Comparison of ENCODE assay signal across 8 mouse cellular contexts in genomic region chr9:100545715-100546593, GRCm38 (mm10). TPM values are rescaled to one million over a fixed set of nuclear protein-coding genes. Genes with fewer than 3 reads are reported as not detected.
DNase-seq lines count a peak whose midpoint lies in the region; ATAC-seq and TF ChIP-seq lines count a peak whose summit lies in the region.

Gene Nck1 (minus strand): TSS chr9:100546134.

- peak; percentile 90; the same call in 1 of the 2 replicates for TF ChIP-seq POLR2A in olfactory bulb, adult 2 months (IDR thresholded peaks at IDR 0.05; ENCODE audit: insufficient read depth, low read depth, low read length)
- TF ChIP-seq POLR2A in thymus, adult 2 months (IDR thresholded peaks at IDR 0.05; ENCODE audit: control insufficient read depth, extremely low read depth, insufficient read depth, low read length, poor library complexity), result peak; percentile 95

- H3K4me2 ChIP-seq in forebrain, embryonic 16.5 days (ENCODE audit: low read length), result peak within 1 kb of the TSS; percentile 64
- peak within 1 kb of the TSS; percentile 79 for H3K4me2 ChIP-seq in lung, embryonic 14.5 days

- H3K27ac ChIP-seq in forebrain, embryonic 16.5 days (ENCODE audit: low read length), result peak within 1 kb of the TSS; percentile 85
- peak within 1 kb of the TSS; percentile 99 for H3K27ac ChIP-seq in layer of hippocampus, adult 2 months
- H3K27ac ChIP-seq in lung, embryonic 14.5 days (ENCODE audit: low read depth), result peak within 1 kb of the TSS; percentile 90
- H3K27ac ChIP-seq in olfactory bulb, adult 2 months (ENCODE audit: insufficient read depth, low read depth, low read length), result peak within 1 kb of the TSS; percentile 89
- peak within 1 kb of the TSS; percentile 69 for H3K27ac ChIP-seq in thymus, adult 2 months (ENCODE audit: control insufficient read depth, insufficient read depth, low read length)

- H3K9ac ChIP-seq in forebrain, embryonic 16.5 days (replicated peaks; ENCODE audit: low read depth, low read length), result peak within 1 kb of the TSS; percentile 90
- peak within 1 kb of the TSS; percentile 85 for H3K9ac ChIP-seq in lung, embryonic 14.5 days

- peaks cover 8% of the 10 kb centered on the region for H3K36me3 ChIP-seq in G1E (replicated peaks)
- H3K36me3 ChIP-seq in forebrain, embryonic 16.5 days (ENCODE audit: control insufficient read depth, insufficient read depth), result no peaks in the 10 kb centered on the region
- no peaks in the 10 kb centered on the region for H3K36me3 ChIP-seq in lung, embryonic 14.5 days (ENCODE audit: insufficient read depth)
- H3K36me3 ChIP-seq in thymus, adult 2 months (ENCODE audit: control insufficient read depth, insufficient read depth, low read length), result no peaks in the 10 kb centered on the region

- no peaks in the 10 kb centered on the region for H3K27me3 ChIP-seq in G1E (ENCODE audit: insufficient read depth, low read length)
- no peaks in the 10 kb centered on the region for H3K27me3 ChIP-seq in forebrain, embryonic 16.5 days (replicated peaks; ENCODE audit: control insufficient read depth, insufficient read depth, low read length)
- H3K27me3 ChIP-seq in lung, embryonic 14.5 days (ENCODE audit: insufficient read depth, low read length), result no peaks in the 10 kb centered on the region
- H3K27me3 ChIP-seq in thymus, adult 2 months (ENCODE audit: control insufficient read depth, insufficient read depth, low read length), result no peaks in the 10 kb centered on the region

- peak; percentile 97 for DNase-seq in G1E (ENCODE audit: low spot score)
- DNase-seq in cerebellum, adult 18-20 months, result peak; percentile 100
- DNase-seq in heart, postnatal 36 days, result peak; percentile 99
- DNase-seq in layer of hippocampus, adult 2 months (ENCODE audit: low spot score in 2 of 2), result peak; percentile 99
- peak; percentile 99 for DNase-seq in lung, embryonic 14.5 days
- DNase-seq in thymus, adult 2 months, result peak; percentile 99

- H3K9me3 ChIP-seq in G1E (replicated peaks), result peaks cover 9% of the 10 kb centered on the region
- H3K9me3 ChIP-seq in forebrain, embryonic 16.5 days (ENCODE audit: control insufficient read depth, low read length), result peaks cover 6% of the 10 kb centered on the region; the same call in 1 of the 2 replicates
- peaks cover 6% of the 10 kb centered on the region; the same call in 1 of the 2 replicates for H3K9me3 ChIP-seq in lung, embryonic 14.5 days (ENCODE audit: low read depth, low read length)

- peak; percentile 98 for ATAC-seq in G1E (ENCODE audit: extremely low read depth, insufficient number of reproducible peaks, low FRiP score, poor library complexity, severe bottlenecking)
- ATAC-seq in forebrain, embryonic 16.5 days, result peak; percentile 100
- peak; percentile 100 for ATAC-seq in lung, embryonic 14.5 days (ENCODE audit: insufficient read depth)

- intact Hi-C loops in heart, postnatal 36 days (cut with DNase I), result loop anchor here (1.0 to 10.0 kb wide), 6 partner anchors 26 to 609 kb away; partner anchors contain the start of gene Msl2

- under 1% methylated on average over 75 of the region's 93 CpGs for WGBS in forebrain, embryonic 16.5 days
- WGBS in lung, embryonic 14.5 days, result under 1% methylated on average over 89 of the region's 93 CpGs
- under 1% methylated on average over 93 of the region's 93 CpGs for WGBS in olfactory bulb, adult 2 months
- WGBS in thymus, adult 2 months, result under 1% methylated on average over 90 of the region's 93 CpGs

- peak within 1 kb of the TSS; percentile 95 for H3K4me3 ChIP-seq in G1E (ENCODE audit: low read depth, low read length)
- H3K4me3 ChIP-seq in forebrain, embryonic 16.5 days (replicated peaks; ENCODE audit: low read length), result peak within 1 kb of the TSS; percentile 94
- H3K4me3 ChIP-seq in layer of hippocampus, adult 2 months, result peak within 1 kb of the TSS; percentile 99
- H3K4me3 ChIP-seq in lung, embryonic 14.5 days (ENCODE audit: low read depth, low read length), result peak within 1 kb of the TSS; percentile 97
- peak within 1 kb of the TSS; percentile 96 for H3K4me3 ChIP-seq in olfactory bulb, adult 2 months (ENCODE audit: insufficient read depth, low read depth, low read length)
- H3K4me3 ChIP-seq in thymus, adult 2 months (ENCODE audit: control insufficient read depth, insufficient read depth, low read length), result peak within 1 kb of the TSS; percentile 77

- peaks cover 26% of the 10 kb centered on the region for H3K4me1 ChIP-seq in G1E (ENCODE audit: insufficient read depth, low read depth, low read length)
- peaks cover 16% of the 10 kb centered on the region for H3K4me1 ChIP-seq in forebrain, embryonic 16.5 days (replicated peaks; ENCODE audit: control insufficient read depth, insufficient read depth, low read length)
- H3K4me1 ChIP-seq in lung, embryonic 14.5 days (ENCODE audit: insufficient read depth), result no peaks in the 10 kb centered on the region
- no peaks in the 10 kb centered on the region for H3K4me1 ChIP-seq in olfactory bulb, adult 2 months (ENCODE audit: control insufficient read depth, insufficient read depth, low read length)
- peaks cover 7% of the 10 kb centered on the region; the same call in 1 of the 2 replicates for H3K4me1 ChIP-seq in thymus, adult 2 months (replicated peaks; ENCODE audit: control insufficient read depth, insufficient read depth, low read length)

- peak; percentile 32; the same call in 1 of the 2 replicates for TF ChIP-seq CTCF in G1E (IDR thresholded peaks at IDR 0.05; ENCODE audit: low read depth, low read length)
- TF ChIP-seq CTCF in layer of hippocampus, adult 2 months (conservative IDR thresholded peaks at IDR 0.05), result peak; percentile 85
- peak; percentile 69 for TF ChIP-seq CTCF in lung, embryonic 14.5 days (IDR thresholded peaks at IDR 0.05; ENCODE audit: low read depth)
- peak; percentile 73 for TF ChIP-seq CTCF in olfactory bulb, adult 2 months (IDR thresholded peaks at IDR 0.05; ENCODE audit: insufficient read depth, low read depth, low read length)
- TF ChIP-seq CTCF in thymus, adult 2 months (IDR thresholded peaks at IDR 0.05; ENCODE audit: borderline replicate concordance, control insufficient read depth, extremely low read depth, insufficient read depth, low read length, poor library complexity), result peak; percentile 87

RNA-seq across cellular contexts. Expression of gene Nck1, which starts in this region (rescaled TPM):
- total RNA-seq in G1E (2014; fragmentation: Nextera tagmentation) (40.0 and 41.2 TPM in 2 replicates), G1E (2017) (44.0 and 64.9 TPM in 2 replicates)
- 2.9 and 3.4 TPM in 2 replicates for polyA plus RNA-seq in G1E (2012)
- polyA plus RNA-seq in forebrain, embryonic 16.5 days (2015; fragmentation: Nextera tagmentation; extraction: Ambion mirVana), result 44.8 and 47.3 TPM in 2 replicates
- 10 to 100 TPM; 44.8 to 54.0 TPM for total RNA-seq in heart, postnatal 36 days (2021)
- 10 to 100 TPM; 32.5 to 35.2 TPM for total RNA-seq in layer of hippocampus, adult 2 months (2021)
- polyA plus RNA-seq in lung, embryonic 14.5 days (2014; fragmentation: Nextera tagmentation; extraction: Ambion mirVana), result 71.3 and 77.8 TPM in 2 replicates
- not detected in 2 replicates for polyA plus RNA-seq in olfactory bulb, adult 2 months (2012; ENCODE audit: insufficient read depth, insufficient read length, low replicate concordance, missing spikeins)
- polyA plus RNA-seq in thymus, adult 2 months (2012; rRNA removed), result 4.4 and 7.0 TPM in 2 replicates

Comparison
In these comparisons a context has a peak if more than half of its experiments do, and no peak if none do; other contexts are left out.
1. Peak in every context shown above with its lines: DNase-seq, ATAC-seq, H3K4me3 ChIP-seq and H3K27ac ChIP-seq.
2. CTCF ChIP-seq: peak in every context shown above with its lines; median percentile 87 in thymus, adult 2 months; 85 in layer of hippocampus, adult 2 months; 73 in olfactory bulb, adult 2 months; 69 in lung, embryonic 14.5 days; 32 in G1E.